Mouse (Mus musculus) spleen, postnatal 10 days (tissue): ENCODE measurements around the gene Nfix.

Experiments used
- DNase-seq, 2 experiments: peaks; one replicate each; pipeline ENCODE4 v3.0.0; 2021 to 2022; ENCODE audit warnings: low spot score in 2 of 2

Gene Nfix

GRCm38 (mm10) chr8:84798446-84799135 is 1.6 kb downstream of the Nfix start:
- DNase-seq = no peak

GRCm38 (mm10) chr8:84797971-84798370 is 2.2 kb downstream of the Nfix start:
- no peak for DNase-seq

GRCm38 (mm10) chr8:84797256-84797797 is 2.8 kb downstream of the Nfix start:
- no peak for DNase-seq

GRCm38 (mm10) chr8:84794486-84794885 is 5.7 kb downstream of the Nfix start:
- DNase-seq = no peak

GRCm38 (mm10) chr8:84793791-84794485 is 6.2 kb downstream of the Nfix start:
- no peak for DNase-seq

- no peak for DNase-seq
These were observed 7.0 kb downstream of the Nfix start for GRCm38 (mm10) chr8:84793134-84793533.

- DNase-seq = no peak
These were observed 7.7 kb downstream of the Nfix start for GRCm38 (mm10) chr8:84792429-84792947.

- no peak for DNase-seq
These were observed 9.6 kb downstream of the Nfix start for GRCm38 (mm10) chr8:84790537-84790936.

GRCm38 (mm10) chr8:84789855-84790486 is 10.2 kb downstream of the Nfix start:
- no peak for DNase-seq

- DNase-seq = no peak
These were observed 10.8 kb downstream of the Nfix start for GRCm38 (mm10) chr8:84789345-84789744.

- DNase-seq = no peak
These were observed 11.2 kb downstream of the Nfix start for GRCm38 (mm10) chr8:84788896-84789295.

GRCm38 (mm10) chr8:84787523-84788302 is 12.4 kb downstream of the Nfix start:
- DNase-seq = no peak

- no peak for DNase-seq
These were observed 13.2 kb downstream of the Nfix start for GRCm38 (mm10) chr8:84786801-84787467.

GRCm38 (mm10) chr8:84785756-84786677 is 14.1 kb downstream of the Nfix start:
- DNase-seq = no peak

GRCm38 (mm10) chr8:84785506-84785755 is 14.7 kb downstream of the Nfix start:
- no peak for DNase-seq

GRCm38 (mm10) chr8:84784681-84785505 is 15.3 kb downstream of the Nfix start:
- no peak for DNase-seq

- no peak for DNase-seq
These were observed 16.1 kb downstream of the Nfix start for GRCm38 (mm10) chr8:84783919-84784581.

GRCm38 (mm10) chr8:84783198-84783918 is 16.8 kb downstream of the Nfix start:
- no peak for DNase-seq
